Mouse (Mus musculus) MEL (cell line): ENCODE results near the gene Nfatc4. TPM values are rescaled to one million over a fixed set of nuclear protein-coding genes. Genes with fewer than 3 reads are reported as not detected.

Source experiments
- DNase-seq: peaks from one replicate; pipeline ENCODE4 v3.0.0; 2011; ENCODE audit warnings: low read depth, low spot score
- H3K27ac ChIP-seq: 2 replicates; pipeline ENCODE4 v1.5.1; 2012; ENCODE audit warnings: low read depth, mild to moderate bottlenecking, control low read depth, low read length, moderate library complexity; ENCODE audit not compliant: control insufficient read depth
- H3K27me3 ChIP-seq, 2 experiments: fragments of 150-350 bp in 1 of 2; sonication (generic) in 1 of 2; 2 replicates each; pipeline ENCODE4 v1.6.1; 2012; ENCODE audit warnings: low read length in 2 of 2, mild to moderate bottlenecking in 2 of 2, improper control_type of control experiment in 1 of 2, moderate library complexity in 1 of 2; ENCODE audit not compliant: insufficient read depth in 2 of 2, control insufficient read depth in 1 of 2
- H3K36me3 ChIP-seq, 2 experiments: 2 replicates each; pipeline ENCODE4 v1.6.1; 2012 to 2014; ENCODE audit warnings: low read length in 2 of 2, improper control_type of control experiment in 1 of 2, inconsistent platforms in 1 of 2, mild to moderate bottlenecking in 1 of 2; ENCODE audit not compliant: insufficient read depth in 2 of 2, control insufficient read depth in 1 of 2
- H3K4me1 ChIP-seq, 2 experiments: fragments of 150-350 bp in 1 of 2; sonication (generic) in 1 of 2; 2 replicates each; pipeline ENCODE4 v1.6.1; 2012; ENCODE audit warnings: low read length in 2 of 2, improper control_type of control experiment in 1 of 2, mild to moderate bottlenecking in 1 of 2; ENCODE audit not compliant: insufficient read depth in 2 of 2, control insufficient read depth in 1 of 2
- H3K4me3 ChIP-seq, 2 experiments: fragments of 150-350 bp in 1 of 2; sonication (generic) in 1 of 2; 2 replicates each; pipeline ENCODE4 v1.5.1; 2012; ENCODE audit warnings: low read depth in 2 of 2, low read length in 2 of 2, mild to moderate bottlenecking in 2 of 2, moderate library complexity in 2 of 2, control low read depth in 1 of 2, improper control_type of control experiment in 1 of 2; ENCODE audit not compliant: control insufficient read depth in 1 of 2, insufficient read depth in 1 of 2
- H3K79me2 ChIP-seq: 2 replicates; pipeline ENCODE4 v1.6.1; 2012; ENCODE audit warnings: mild to moderate bottlenecking, low read length, moderate library complexity; ENCODE audit not compliant: control insufficient read depth, poor library complexity, insufficient read depth
- H3K9ac ChIP-seq: 2 replicates; pipeline ENCODE4 v1.6.1; 2012; ENCODE audit warnings: low read depth, mild to moderate bottlenecking, control low read depth, low read length, moderate library complexity; ENCODE audit not compliant: control insufficient read depth, poor library complexity, severe bottlenecking
- H3K9me3 ChIP-seq: fragments of 150-350 bp; sonication (generic); replicated peaks from 2 replicates; pipeline ENCODE4 v1.6.1; 2012; ENCODE audit warnings: mild to moderate bottlenecking, low read length, improper control_type of control experiment, moderate library complexity; ENCODE audit not compliant: insufficient read depth
- CHD2 ChIP-seq: IDR thresholded peaks from 2 replicates; pipeline ENCODE4 v1.6.1; 2011; ENCODE audit warnings: low read length, improper control_type of control experiment
- GATA1 ChIP-seq: IDR thresholded peaks from 2 replicates; pipeline ENCODE4 v1.6.1; 2011; ENCODE audit warnings: low read depth, low read length, improper control_type of control experiment
- KAT2A ChIP-seq: conservative IDR thresholded peaks from 2 replicates; pipeline ENCODE4 v1.6.1; 2012; ENCODE audit warnings: low read depth, low read length, improper control_type of control experiment, inconsistent platforms
- MAZ ChIP-seq: IDR thresholded peaks from 2 replicates; pipeline ENCODE4 v1.6.1; 2012; ENCODE audit warnings: low read depth, mild to moderate bottlenecking, inconsistent platforms, low read length, improper control_type of control experiment
- MYB ChIP-seq: IDR thresholded peaks from 2 replicates; pipeline ENCODE4 v1.6.1; 2011; ENCODE audit warnings: mild to moderate bottlenecking, low read depth, low read length, improper control_type of control experiment
- MYC ChIP-seq: IDR thresholded peaks from 2 replicates; pipeline ENCODE4 v1.6.1; 2011; ENCODE audit warnings: low read depth, mild to moderate bottlenecking, low read length, improper control_type of control experiment, moderate library complexity
- NELFE ChIP-seq: IDR thresholded peaks from 2 replicates; pipeline ENCODE4 v1.6.1; 2011; ENCODE audit warnings: low read depth, low read length, improper control_type of control experiment
- TBP ChIP-seq: IDR thresholded peaks from 2 replicates; pipeline ENCODE4 v1.8.0; 2011; ENCODE audit warnings: low read depth, low read length, improper control_type of control experiment
- USF1 ChIP-seq: IDR thresholded peaks from 2 replicates; pipeline ENCODE4 v1.6.1; 2014; ENCODE audit warnings: low read depth, mild to moderate bottlenecking, inconsistent platforms, low read length, improper control_type of control experiment, moderate library complexity
- USF2 ChIP-seq, 2 experiments: IDR thresholded peaks; 2 replicates each; pipeline ENCODE4 v1.6.1; 2011 to 2012; ENCODE audit warnings: improper control_type of control experiment in 2 of 2, low read length in 2 of 2, borderline replicate concordance in 1 of 2, inconsistent platforms in 1 of 2, low read depth in 1 of 2, mild to moderate bottlenecking in 1 of 2; ENCODE audit not compliant: insufficient read depth in 1 of 2
- ZC3H11A ChIP-seq: IDR thresholded peaks from 2 replicates; pipeline ENCODE4 v1.6.1; 2012; ENCODE audit warnings: low read depth, mild to moderate bottlenecking, inconsistent platforms, low read length, improper control_type of control experiment
- ZMIZ1 ChIP-seq: IDR thresholded peaks from 2 replicates; pipeline ENCODE4 v1.6.1; 2012; ENCODE audit warnings: low read depth, mild to moderate bottlenecking, inconsistent platforms, low read length, improper control_type of control experiment, moderate library complexity
- ZNF384 ChIP-seq: IDR thresholded peaks from 2 replicates; pipeline ENCODE4 v1.6.1; 2012; ENCODE audit warnings: low read depth, mild to moderate bottlenecking, inconsistent platforms, low read length, improper control_type of control experiment
- polyA plus RNA-seq, 2 experiments: library from polyadenylated mRNA; stranded (reverse) in 1 of 2; unstranded in 1 of 2; fragments of >175 nt in 1 of 2; fragments of >200 nt in 1 of 2; gene quantifications; 2 replicates each; pipeline versions ENCODE4 v1.2.1 to v1.2.4; 2012; ENCODE audit warnings: low replicate concordance in 2 of 2, low read depth in 1 of 2; ENCODE audit not compliant: insufficient read length in 2 of 2, insufficient read depth in 1 of 2, missing spikeins in 1 of 2
- total RNA-seq: library from RNA; depleted of rRNA; stranded (reverse); fragments of 300-350 nt; gene quantifications from 2 replicates; pipeline ENCODE4 v1.2.3, GENCODE M21; 2012; rRNA removed

Gene Nfatc4
- total and polyA plus RNA-seq, 3 experiments = 0.27 to 0.71 TPM; not detected in 1

DNA sequence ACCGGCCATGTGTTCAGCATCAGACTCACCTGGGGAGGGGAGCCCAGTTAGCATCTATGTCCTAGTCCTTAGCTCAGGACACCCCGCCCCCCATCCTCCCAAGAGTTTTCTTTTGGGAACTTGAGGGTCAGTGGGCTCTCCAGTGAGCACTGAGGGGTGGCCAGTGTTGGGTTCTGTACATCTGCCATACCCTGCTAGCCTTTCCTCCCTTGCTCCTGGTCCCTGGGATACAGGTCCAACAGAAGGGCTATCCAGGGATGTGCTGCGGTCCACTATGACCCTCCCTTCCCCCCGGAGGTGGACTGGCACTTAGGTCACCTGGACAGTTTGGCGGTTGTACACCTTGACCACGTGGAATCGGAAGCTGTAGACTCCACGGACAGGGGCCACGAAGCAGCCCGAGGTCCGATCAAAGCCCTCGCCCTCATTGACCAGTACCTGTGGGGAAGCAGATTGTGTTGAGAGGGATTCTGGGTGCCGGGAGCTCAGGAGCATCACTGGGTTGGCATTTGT is 60.3 kb downstream of the Nfatc4 start:
- no peaks in the 10 kb centered on the region for H3K9me3 ChIP-seq
- H3K36me3 ChIP-seq = peaks cover 0 to 10% of the 10 kb centered on the region in 2 experiments; a peak in 2 of 4 replicates
- no peaks in the 10 kb centered on the region for H3K27me3 ChIP-seq
- peaks cover 4% of the 10 kb centered on the region for H3K79me2 ChIP-seq
- no peak overlapping the region for H3K4me3 ChIP-seq
- H3K9ac ChIP-seq = no peak overlapping the region
- H3K4me1 ChIP-seq = peaks cover 4 to 29% of the 10 kb centered on the region in 2 experiments
- DNase-seq = no peak
- no peak for TF ChIP-seq GATA1
- TF ChIP-seq ZMIZ1 = no peak
- TF ChIP-seq KAT2A = no peak
- TF ChIP-seq TBP = no peak
- no peak for TF ChIP-seq MAZ
- TF ChIP-seq NELFE = no peak
- TF ChIP-seq MYB = no peak
- no peak for TF ChIP-seq CHD2
- TF ChIP-seq USF1 = no peak
- TF ChIP-seq ZC3H11A = no peak
- no peak for TF ChIP-seq ZNF384
- no peak for TF ChIP-seq MYC
- no peak for TF ChIP-seq USF2 (IDR thresholded peaks at IDR 0.05; ENCODE audit: borderline replicate concordance in 1 of 2, insufficient read depth in 1 of 2, low read depth in 1 of 2, low read length in 2 of 2)
- no peak overlapping the region for H3K27ac ChIP-seq

Other genes with a start within 250 kb of the Nfatc4 start
Only the 30 nearest of the 34 such genes appear.
- 98.1 and 143 TPM in 2 replicates for gene Psme2, start 232.0 kb upstream of the Nfatc4 start, total RNA-seq
- gene Psme2, start 232.0 kb upstream of the Nfatc4 start, polyA plus RNA-seq = 100 to 1,000 TPM in 1 of 2 experiments, not detected in 1; 231 TPM
- gene Rnf31, start 231.4 kb upstream of the Nfatc4 start, total RNA-seq = 10.7 and 12.9 TPM in 2 replicates
- gene Rnf31, start 231.4 kb upstream of the Nfatc4 start, polyA plus RNA-seq = 10 to 100 TPM in 1 of 2 experiments, not detected in 1; 24.5 TPM
- gene Irf9, start 219.6 kb upstream of the Nfatc4 start, total RNA-seq = 5.0 and 8.5 TPM in 2 replicates
- 10 to 100 TPM in 1 of 2 experiments, not detected in 1; 14.8 TPM for gene Irf9, start 219.6 kb upstream of the Nfatc4 start, polyA plus RNA-seq
- gene Rec8, start 205.1 kb upstream of the Nfatc4 start, total RNA-seq = 1.5 and 1.6 TPM in 2 replicates
- 1 to 10 TPM in 1 of 2 experiments, not detected in 1; 2.5 TPM for gene Rec8, start 205.1 kb upstream of the Nfatc4 start, polyA plus RNA-seq
- 46.2 and 54.1 TPM in 2 replicates for gene Ipo4, start 187.2 kb upstream of the Nfatc4 start, total RNA-seq
- gene Ipo4, start 187.2 kb upstream of the Nfatc4 start, polyA plus RNA-seq = 100 to 1,000 TPM in 1 of 2 experiments, not detected in 1; 132 TPM
- not detected in 2 replicates for gene Gm49378, start 185.2 kb upstream of the Nfatc4 start, total RNA-seq
- 1 to 10 TPM in 1 of 2 experiments, not detected in 1; 4.6 TPM for gene Gm49378, start 185.2 kb upstream of the Nfatc4 start, polyA plus RNA-seq
- 49.4 and 60.5 TPM in 2 replicates for gene Tm9sf1, start 179.3 kb upstream of the Nfatc4 start, total RNA-seq
- 10 to 100 TPM in 1 of 2 experiments, not detected in 1; 80.1 TPM for gene Tm9sf1, start 179.3 kb upstream of the Nfatc4 start, polyA plus RNA-seq
- gene Tssk4, start 173.0 kb upstream of the Nfatc4 start, total RNA-seq = 0.08 and 0.10 TPM in 2 replicates
- under 1 TPM in 1 of 2 experiments, not detected in 1; 0.40 TPM for gene Tssk4, start 173.0 kb upstream of the Nfatc4 start, polyA plus RNA-seq
- 25.5 and 30.6 TPM in 2 replicates for gene Mdp1, start 162.6 kb upstream of the Nfatc4 start, total RNA-seq
- gene Mdp1, start 162.6 kb upstream of the Nfatc4 start, polyA plus RNA-seq = 10 to 100 TPM in 1 of 2 experiments, not detected in 1; 25.6 TPM
- 22.3 and 24.5 TPM in 2 replicates for gene Gmpr2, start 151.2 kb upstream of the Nfatc4 start, total RNA-seq
- 10 to 100 TPM in 1 of 2 experiments, not detected in 1; 28.8 TPM for gene Gmpr2, start 151.2 kb upstream of the Nfatc4 start, polyA plus RNA-seq
- 515 and 516 TPM in 2 replicates for gene Nedd8, start 151.0 kb upstream of the Nfatc4 start, total RNA-seq
- gene Nedd8, start 151.0 kb upstream of the Nfatc4 start, polyA plus RNA-seq = 100 to 1,000 TPM in 1 of 2 experiments, not detected in 1; 528 TPM
- gene Tinf2, start 141.3 kb upstream of the Nfatc4 start, total RNA-seq = 27.2 and 27.8 TPM in 2 replicates
- 10 to 100 TPM in 1 of 2 experiments, not detected in 1; 53.0 TPM for gene Tinf2, start 141.3 kb upstream of the Nfatc4 start, polyA plus RNA-seq
- 5.8 and 6.2 TPM in 2 replicates for gene Tgm1, start 109.2 kb upstream of the Nfatc4 start, total RNA-seq
- 10 to 100 TPM in 1 of 2 experiments, not detected in 1; 11.4 TPM for gene Tgm1, start 109.2 kb upstream of the Nfatc4 start, polyA plus RNA-seq
- gene Rabggta, start 100.9 kb upstream of the Nfatc4 start, total RNA-seq = 21.8 and 22.8 TPM in 2 replicates
- 10 to 100 TPM in 1 of 2 experiments, not detected in 1; 32.0 TPM for gene Rabggta, start 100.9 kb upstream of the Nfatc4 start, polyA plus RNA-seq
- gene Dhrs1, start 77.5 kb upstream of the Nfatc4 start, total RNA-seq = 20.0 and 21.7 TPM in 2 replicates
- 10 to 100 TPM in 1 of 2 experiments, not detected in 1; 48.8 TPM for gene Dhrs1, start 77.5 kb upstream of the Nfatc4 start, polyA plus RNA-seq
- 46.1 and 47.8 TPM in 2 replicates for gene Nop9, start 77.5 kb upstream of the Nfatc4 start, total RNA-seq
- gene Nop9, start 77.5 kb upstream of the Nfatc4 start, polyA plus RNA-seq = 100 to 1,000 TPM in 1 of 2 experiments, not detected in 1; 112 TPM
- gene Cideb, start 64.7 kb upstream of the Nfatc4 start, total RNA-seq = 1.7 and 2.4 TPM in 2 replicates
- under 1 TPM in 1 of 2 experiments, not detected in 1; 0.53 TPM for gene Cideb, start 64.7 kb upstream of the Nfatc4 start, polyA plus RNA-seq
- gene Ltb4r2, start 61.7 kb upstream of the Nfatc4 start, total RNA-seq = 0.19 and 0.59 TPM in 2 replicates
- gene Ltb4r2, start 61.7 kb upstream of the Nfatc4 start, polyA plus RNA-seq = under 1 TPM in 1 of 2 experiments, not detected in 1; 0.52 TPM
- 0.35 and 0.65 TPM in 2 replicates for gene Ltb4r1, start 57.2 kb upstream of the Nfatc4 start, total RNA-seq
- gene Ltb4r1, start 57.2 kb upstream of the Nfatc4 start, polyA plus RNA-seq = 1 to 10 TPM in 1 of 2 experiments, not detected in 1; 1.5 TPM
- 0.19 and 0.29 TPM in 2 replicates for gene Adcy4, start 39.0 kb upstream of the Nfatc4 start, total RNA-seq
- under 1 TPM in 1 of 2 experiments, not detected in 1; 0.35 TPM for gene Adcy4, start 39.0 kb upstream of the Nfatc4 start, polyA plus RNA-seq
- 67.1 and 77.4 TPM in 2 replicates for gene Ripk3, start 34.3 kb upstream of the Nfatc4 start, total RNA-seq
- 100 to 1,000 TPM; 123 to 124 TPM for gene Ripk3, start 34.3 kb upstream of the Nfatc4 start, polyA plus RNA-seq
- gene Nynrin, start 30.9 kb downstream of the Nfatc4 start, total RNA-seq = not detected in 2 replicates
- not detected for gene Nynrin, start 30.9 kb downstream of the Nfatc4 start, polyA plus RNA-seq
- gene Cbln3, start 61.2 kb downstream of the Nfatc4 start, total RNA-seq = not detected in 2 replicates
- under 1 TPM in 1 of 2 experiments, not detected in 1; 0.19 TPM for gene Cbln3, start 61.2 kb downstream of the Nfatc4 start, polyA plus RNA-seq
- 5.2 and 6.0 TPM in 2 replicates for gene Khnyn, start 61.8 kb downstream of the Nfatc4 start, total RNA-seq
- gene Khnyn, start 61.8 kb downstream of the Nfatc4 start, polyA plus RNA-seq = 10 to 100 TPM in 1 of 2 experiments, not detected in 1; 13.3 TPM
- 1.1 TPM in 2 replicates for gene Sdr39u1, start 77.1 kb downstream of the Nfatc4 start, total RNA-seq
- gene Sdr39u1, start 77.1 kb downstream of the Nfatc4 start, polyA plus RNA-seq = 1 to 10 TPM in 1 of 2 experiments, not detected in 1; 2.3 TPM
- gene Cma1, start 121.5 kb downstream of the Nfatc4 start, total RNA-seq = 0.19 TPM in 1 of 2 replicates, not detected in the other
- gene Cma1, start 121.5 kb downstream of the Nfatc4 start, polyA plus RNA-seq = under 1 TPM in 1 of 2 experiments, not detected in 1; 0.13 TPM
- not detected in 2 replicates for gene Cma2, start 127.8 kb downstream of the Nfatc4 start, total RNA-seq
- gene Cma2, start 127.8 kb downstream of the Nfatc4 start, polyA plus RNA-seq = not detected
- gene Mcpt1, start 194.8 kb downstream of the Nfatc4 start, total RNA-seq = not detected in 2 replicates
- not detected for gene Mcpt1, start 194.8 kb downstream of the Nfatc4 start, polyA plus RNA-seq
- 0.08 TPM in 1 of 2 replicates, not detected in the other for gene Mcpt9, start 207.4 kb downstream of the Nfatc4 start, total RNA-seq
- gene Mcpt9, start 207.4 kb downstream of the Nfatc4 start, polyA plus RNA-seq = not detected
- 5.0 and 25.6 TPM in 2 replicates for gene Mcpt2, start 218.9 kb downstream of the Nfatc4 start, total RNA-seq
- 1 to 10 TPM in 1 of 2 experiments, not detected in 1; 1.6 TPM for gene Mcpt2, start 218.9 kb downstream of the Nfatc4 start, polyA plus RNA-seq